Mouse (Mus musculus) heart, postnatal 4 days (tissue): ENCODE results near the gene Fars2. TPM values are rescaled to one million over a fixed set of nuclear protein-coding genes. Genes with fewer than 3 reads are reported as not detected.

Experiments
- DNase-seq: peaks from one replicate; pipeline ENCODE4 v3.0.0; 2021
- total RNA-seq, 2 experiments: library from RNA; stranded (reverse); gene quantifications; 2 replicates each; pipeline ENCODE4 v1.2.3; 2021

Gene Fars2
- total RNA-seq, 2 experiments from 2014 or later: 68.5 to 71.0 TPM

DNA sequence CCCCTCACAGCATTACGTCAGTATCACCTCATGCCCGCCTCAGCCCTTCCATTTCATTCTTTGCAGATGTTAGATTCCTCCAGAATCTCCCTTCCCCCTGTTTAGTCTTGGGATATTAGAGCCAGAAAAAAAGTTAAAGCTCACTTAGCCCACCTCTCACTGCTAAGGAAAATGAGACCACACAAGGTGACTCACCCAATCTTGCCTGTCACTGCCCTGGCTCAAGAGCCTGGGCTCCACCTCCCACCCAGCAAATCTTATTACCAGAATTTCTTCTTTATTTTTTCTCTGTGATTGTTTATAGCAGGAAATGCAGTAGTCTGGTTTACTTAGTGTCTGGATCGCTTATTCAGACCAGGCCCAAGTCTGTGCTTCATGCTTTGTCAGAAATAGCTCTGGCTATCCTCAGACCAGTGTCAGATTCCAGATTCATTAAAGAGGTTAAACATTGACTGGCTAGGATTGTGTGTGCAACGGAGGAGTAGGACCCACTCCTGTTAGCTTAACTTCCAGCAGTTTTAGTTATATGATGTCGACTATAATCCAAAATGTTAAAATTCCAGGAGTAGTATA, 412.3 kb downstream of the Fars2 start:
- DNase-seq: no peak

DNA sequence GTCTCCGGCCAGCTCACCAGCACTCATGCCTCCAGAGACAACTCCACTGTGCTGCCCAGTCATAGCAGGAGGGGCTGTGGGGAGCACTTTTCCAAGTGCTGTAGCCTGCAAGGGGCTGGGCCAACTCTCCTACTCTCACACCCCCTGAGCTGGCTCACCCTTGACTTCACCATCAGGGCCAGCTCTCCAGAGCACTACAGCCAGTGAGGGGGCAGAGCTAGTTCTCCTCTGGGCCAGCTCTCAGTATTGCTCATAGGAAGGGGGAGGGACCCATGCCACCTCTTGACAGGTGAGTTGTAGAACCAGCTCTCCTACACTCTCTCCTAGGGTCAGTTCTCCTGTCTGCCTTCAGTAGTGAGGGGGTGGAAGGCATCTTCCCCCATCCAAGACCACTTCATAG, 413.6 kb downstream of the Fars2 start:
- no peak for DNase-seq

DNA sequence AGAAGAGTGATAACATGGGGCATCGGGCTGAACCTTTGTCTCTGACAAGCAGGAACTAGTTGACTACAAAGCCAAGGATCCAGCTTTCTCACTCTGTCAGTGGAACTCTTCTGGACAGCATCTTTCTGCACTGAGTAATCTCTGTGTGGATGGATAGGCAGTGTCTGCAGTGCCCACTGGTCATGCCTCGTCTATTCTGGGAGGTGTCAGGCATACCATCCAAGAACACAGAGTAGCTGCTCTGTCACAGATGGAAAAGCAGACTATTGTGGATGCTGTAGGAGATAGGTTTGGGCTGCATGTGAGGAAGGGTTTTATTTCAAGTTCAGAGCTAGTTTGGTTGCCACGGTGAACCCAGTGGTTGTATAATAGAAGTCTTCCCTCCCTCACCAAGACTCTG, 414.7 kb downstream of the Fars2 start:
- DNase-seq: no peak

DNA sequence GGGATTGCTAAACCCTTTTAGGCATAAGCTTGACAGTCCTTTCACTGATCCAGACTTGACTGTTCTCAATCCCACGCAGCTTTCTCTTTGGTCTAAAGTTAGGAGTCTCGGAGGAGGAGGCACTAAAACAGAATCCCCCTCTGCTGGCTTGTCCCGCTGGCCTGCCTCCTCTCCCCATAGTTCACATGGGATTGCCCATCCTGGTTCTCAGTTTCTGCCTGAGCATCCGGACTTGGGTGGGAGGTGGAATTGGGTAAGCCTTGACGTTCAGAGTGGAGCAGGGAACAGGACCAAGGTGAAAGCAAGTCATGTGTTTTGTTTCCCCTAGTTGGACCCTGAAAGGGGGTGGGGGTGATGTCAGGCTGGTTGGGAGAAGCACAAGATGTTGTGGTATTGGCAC, 415.9 kb downstream of the Fars2 start:
- no peak for DNase-seq

DNA sequence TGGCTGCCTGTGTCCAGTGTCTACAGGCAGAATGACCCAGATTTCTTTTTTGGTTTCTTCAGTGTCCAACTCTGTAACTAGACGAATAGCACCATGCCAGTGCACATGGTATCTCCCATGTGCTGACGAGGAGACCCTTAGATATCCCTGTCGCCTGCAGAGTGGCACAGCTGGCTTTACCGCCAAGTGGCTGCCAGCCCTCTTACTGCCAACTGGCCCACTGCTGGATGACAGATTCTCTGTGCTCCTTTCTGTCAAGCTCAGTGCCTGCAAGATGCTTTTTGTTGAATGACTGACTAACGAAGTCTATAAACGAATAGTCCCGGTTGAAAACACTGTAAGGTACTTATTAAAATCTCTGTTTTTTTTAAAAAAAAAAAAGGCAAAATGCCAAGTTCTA, 416.3 kb downstream of the Fars2 start:
- DNase-seq: no peak

DNA sequence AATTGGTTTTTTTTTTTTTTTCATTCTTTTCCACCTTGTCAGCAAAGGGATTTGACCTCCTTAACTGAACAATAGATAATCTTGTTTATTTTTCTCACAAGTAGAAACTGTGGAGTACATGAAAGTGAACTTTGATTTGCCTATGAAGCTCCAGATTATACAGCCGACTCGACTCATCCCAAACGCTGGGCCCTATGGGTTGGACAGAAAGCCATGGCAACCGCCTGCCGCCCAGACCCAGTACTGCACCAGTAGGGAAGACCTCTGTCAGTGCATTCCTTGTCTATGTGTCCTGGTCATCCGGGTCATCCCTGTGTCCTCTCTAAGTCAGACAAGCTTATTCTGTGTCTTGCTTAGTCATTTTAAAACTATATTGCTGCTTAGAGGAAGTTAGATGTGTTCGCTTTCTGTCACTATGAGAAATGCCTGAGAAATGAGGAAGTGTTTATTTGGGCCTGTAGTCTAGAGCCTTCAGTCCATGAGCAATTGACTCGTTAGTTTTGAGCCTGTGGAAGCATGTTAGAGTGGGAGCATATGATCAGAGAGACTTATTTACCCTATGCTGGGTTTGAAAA, 416.8 kb downstream of the Fars2 start:
- no peak for DNase-seq

DNA sequence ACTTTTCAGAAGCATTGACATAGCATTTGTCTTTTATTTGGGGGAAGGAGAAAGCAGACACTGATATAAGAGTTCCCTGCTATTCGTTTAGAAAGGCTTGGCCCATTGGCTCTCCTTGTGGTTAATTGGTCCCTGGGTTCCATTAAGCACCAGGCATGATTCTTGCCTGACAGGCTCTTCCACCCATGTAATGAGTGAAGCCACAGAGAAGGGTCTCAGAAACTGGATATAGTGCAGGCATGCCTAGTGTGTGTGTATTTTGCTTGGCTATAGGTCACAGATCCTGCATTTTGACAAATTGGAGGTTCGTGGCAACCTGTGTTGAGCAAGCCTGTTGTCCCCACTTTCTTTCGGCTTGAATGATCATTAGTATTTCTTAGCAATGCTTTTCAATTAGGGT, 420.4 kb downstream of the Fars2 start:
- DNase-seq: no peak

DNA sequence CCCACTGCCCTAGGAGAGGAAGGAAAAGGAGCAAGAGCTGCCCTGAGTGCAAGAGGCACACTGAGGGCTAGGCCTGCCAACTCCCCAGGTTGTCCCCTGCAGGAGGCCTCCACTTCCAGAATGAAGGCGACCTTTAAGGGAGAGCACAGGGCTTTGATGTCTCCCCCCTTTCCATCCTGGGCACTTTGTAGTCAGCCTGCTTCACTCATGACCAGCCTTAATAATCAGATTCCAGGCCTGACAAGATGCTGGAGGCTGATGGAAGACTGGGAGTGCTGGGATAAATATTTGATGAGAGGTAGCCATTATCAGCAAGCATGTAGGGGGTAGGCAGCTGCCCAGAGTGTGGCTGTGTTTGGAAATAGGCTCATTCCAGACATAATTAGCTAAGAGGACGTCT, 421.2 kb downstream of the Fars2 start:
- DNase-seq: no peak

DNA sequence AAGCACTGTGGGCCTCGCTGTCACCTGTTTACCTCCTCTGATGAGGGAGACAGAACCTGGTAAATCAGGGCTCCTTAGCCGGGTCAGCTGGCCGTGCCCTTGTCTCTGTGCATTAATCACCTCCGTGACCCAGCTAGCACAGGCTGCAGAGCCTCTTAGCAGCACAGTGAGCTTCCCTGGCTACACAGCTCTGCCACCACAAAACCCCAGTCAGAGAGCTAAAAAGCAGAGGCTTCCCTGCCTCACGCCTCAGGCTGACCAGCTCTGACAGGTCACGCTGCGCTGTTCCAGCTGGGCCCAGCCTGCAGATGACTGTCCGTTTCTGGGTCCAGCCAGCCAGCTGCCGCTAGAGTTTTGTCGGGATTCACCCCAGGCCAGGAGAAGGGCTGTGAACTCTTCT, 423.0 kb downstream of the Fars2 start:
- peak; percentile 52 for DNase-seq

DNA sequence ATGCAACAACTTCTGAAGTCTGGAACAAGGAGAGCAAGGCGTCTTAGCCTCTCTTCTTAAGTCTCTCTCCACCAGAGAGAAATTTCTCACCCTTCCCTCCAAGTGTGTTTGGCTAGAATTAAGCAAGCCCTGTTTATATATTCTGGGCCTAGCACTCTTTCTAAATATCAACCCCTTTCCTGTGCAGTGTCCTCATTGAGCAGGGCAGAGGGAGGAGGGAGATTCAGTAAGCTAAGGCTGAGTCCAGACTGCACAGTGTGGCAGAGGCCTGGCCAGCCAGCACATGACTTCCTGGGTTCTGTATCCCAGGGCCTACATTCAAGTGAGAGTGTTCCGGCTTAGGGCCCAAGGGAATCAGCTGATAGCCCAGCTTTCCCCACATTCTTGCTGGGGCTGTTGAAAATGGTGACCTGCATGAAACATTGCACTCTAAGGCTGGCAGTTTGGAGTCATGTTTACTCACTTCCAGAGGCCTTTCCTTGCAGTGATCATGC, 424.1 kb downstream of the Fars2 start:
- no peak for DNase-seq

DNA sequence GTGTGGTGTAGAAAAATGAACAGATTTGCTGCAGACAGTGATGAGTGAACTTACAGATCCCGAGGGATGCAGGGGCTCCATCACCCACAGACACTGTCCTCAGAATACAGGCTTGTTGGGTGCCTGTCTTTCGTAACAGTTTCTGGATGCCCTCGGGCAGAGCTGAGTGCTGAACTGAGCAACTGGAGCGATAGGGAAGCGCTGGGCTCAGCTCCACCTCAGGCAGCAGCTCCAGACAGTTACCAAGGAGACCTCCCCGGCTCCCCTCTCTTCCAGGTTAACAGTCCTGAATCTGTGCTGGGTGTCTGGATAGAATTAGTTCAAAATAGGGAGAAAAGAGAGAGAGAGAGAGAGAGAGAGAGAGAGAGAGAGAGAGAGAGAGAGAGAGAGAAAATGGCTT, 433.5 kb downstream of the Fars2 start:
- DNase-seq: no peak

DNA sequence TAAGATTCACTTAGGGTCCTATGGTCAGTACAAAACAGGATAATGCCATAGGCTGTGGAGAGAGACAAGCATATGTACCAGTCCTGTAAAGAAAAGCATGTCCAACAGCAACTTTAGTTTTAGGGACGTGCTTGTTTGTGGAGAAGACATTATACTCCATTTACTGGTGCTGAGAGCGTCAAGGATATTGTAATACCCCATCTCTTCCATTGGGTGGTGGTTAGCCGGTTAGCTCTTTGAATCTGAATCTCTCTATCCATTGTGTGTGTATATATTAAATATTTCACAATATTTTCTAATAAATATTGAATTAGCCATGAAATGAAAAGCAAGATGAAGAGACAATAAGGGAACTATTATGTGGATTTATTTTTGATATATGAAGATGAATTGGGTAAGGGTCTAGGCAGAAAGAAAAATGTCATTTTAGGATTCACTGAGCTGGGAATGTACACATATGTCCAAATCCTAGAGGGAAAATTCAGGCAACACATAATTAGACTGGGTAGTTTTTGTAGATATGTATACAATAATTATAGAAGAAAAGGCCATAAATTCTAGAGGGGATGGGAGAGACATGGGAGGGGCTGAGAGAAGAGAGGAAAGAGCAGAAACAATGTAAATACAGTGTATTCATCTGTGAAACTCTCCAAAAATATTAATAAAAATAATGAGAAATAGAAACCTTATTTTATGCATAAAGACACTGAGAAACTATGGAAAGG, 435.5 kb downstream of the Fars2 start:
- no peak for DNase-seq

DNA sequence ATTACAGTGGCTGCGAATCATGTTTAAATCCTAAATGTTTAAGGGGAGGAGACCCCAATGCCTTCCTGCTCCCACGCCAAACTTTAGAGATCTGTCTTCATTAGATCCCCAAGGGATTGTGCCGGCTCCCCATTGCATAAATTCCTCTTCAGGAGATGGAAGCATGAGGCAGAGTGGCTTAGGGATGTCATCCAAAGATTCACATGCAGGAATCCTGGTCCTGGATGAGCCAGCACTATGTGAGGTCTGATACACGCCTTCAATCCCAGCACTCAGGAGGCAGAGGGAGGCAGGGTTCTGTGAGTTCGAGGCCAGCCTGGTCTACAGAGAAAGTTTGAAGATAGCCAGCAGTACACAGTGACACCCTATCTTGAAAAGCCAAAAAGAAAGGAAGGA, 436.0 kb downstream of the Fars2 start:
- no peak for DNase-seq

DNA sequence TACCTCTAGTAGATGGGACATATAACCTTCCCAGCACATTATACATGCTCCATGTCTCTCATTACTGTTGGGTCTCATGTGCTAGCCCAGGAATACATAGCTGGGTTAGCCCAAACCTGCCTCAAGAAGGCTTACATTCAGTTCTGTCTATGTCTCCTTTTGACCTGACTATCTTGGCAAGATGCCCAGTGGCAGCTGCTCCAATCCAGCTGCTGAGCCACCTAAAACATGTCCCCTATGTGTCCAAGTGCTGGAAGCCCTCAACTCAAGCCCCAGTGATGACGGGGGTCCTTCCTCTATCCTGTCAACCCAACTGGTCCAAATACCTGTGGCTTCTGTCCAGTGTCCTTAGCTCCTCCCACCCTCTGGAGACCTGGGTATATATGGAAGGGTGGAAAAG, 437.5 kb downstream of the Fars2 start:
- DNase-seq: peak; percentile 19

DNA sequence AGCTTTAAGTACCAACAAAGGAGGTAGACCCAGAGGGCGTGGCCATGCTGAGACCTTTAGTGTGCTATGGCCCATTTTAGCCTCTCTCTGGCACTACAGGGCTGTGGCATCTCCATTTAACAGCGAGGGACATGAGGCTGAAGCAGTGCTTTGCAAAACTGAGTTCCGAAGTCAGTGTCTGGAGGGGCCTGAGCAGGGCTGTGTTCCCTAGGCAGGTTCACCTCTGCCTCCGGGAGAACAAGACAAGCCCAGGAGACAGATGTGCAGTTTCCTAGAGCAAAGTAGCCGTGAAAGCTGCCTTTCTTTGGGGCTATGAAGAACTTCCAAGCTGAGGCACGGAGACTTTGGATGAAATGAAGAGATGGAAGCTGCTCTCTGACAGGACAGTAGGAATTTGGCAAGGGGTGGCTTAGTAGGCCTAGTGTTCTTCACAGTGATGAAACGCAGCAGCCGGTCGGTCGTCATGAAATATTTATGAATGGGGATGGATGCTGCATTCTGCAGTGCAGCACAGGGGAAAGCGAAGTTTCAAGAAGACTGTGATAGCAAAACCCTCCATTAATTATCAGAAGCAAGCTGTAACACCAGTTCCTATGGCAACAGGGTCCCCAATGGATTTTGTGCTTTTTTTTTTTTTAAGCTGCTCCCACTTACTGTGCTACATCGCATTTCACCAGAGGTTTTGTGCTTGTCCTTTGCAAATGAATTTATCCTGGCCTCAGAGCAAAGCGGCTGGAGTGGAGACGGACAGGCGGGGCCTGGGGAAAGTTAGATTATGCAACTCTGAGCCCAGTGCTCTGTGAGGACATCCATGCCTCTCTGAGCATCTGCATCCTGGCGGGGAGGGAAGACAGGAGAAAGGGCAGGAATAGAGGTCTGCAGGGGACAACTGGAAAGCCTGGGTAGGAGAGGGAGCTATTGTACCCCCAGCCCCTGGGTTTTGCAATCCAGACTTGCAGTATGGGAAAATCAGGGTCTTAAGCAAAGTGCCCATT, 445.5 kb downstream of the Fars2 start:
- no peak for DNase-seq

DNA sequence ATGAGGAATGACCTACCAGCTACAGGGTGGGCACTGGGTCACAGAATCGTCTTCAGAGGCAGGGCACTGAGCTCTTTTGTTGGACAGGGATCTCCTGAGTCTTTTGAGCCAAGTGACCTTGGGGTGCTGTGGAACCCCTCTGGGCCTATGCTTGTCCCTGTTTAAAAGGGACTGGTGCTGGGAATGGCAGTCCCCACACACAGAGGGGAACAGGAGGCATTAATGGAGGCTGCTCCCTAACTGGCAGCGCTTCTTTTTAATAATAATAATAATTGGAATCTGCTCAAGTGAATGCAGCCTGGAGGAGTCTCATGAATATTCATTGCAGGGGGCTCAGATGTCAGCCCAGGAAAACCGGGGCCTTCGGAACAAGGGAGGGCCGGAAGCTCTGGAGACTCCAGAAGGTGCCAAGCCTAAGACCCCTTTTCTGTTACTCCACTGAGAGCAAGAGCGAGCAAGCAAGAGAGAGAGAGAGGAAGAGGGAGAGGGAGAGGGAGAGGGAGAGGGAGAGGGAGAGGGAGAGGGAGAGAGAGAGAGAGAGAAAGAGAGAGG, 447.6 kb downstream of the Fars2 start:
- DNase-seq: no peak

DNA sequence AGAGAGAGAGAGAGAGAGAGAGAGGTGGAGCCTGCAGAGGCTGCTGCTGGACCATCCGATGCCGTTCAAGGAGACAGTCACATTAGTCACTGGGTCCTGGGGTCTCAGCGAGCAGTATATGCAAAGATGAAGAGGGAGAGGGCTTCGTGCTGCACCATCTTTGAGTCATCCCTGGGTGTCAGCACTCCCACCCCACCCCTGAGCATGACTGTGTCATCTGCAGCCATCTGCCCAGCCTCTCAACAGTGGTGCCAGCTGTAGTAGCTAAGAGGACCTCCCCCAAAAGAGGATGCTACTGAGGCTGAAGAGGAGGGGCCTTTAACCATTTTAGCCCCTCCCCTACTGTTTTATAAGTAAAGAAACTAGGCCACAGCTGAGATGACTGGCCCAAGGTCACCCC, 459.6 kb downstream of the Fars2 start:
- no peak for DNase-seq

DNA sequence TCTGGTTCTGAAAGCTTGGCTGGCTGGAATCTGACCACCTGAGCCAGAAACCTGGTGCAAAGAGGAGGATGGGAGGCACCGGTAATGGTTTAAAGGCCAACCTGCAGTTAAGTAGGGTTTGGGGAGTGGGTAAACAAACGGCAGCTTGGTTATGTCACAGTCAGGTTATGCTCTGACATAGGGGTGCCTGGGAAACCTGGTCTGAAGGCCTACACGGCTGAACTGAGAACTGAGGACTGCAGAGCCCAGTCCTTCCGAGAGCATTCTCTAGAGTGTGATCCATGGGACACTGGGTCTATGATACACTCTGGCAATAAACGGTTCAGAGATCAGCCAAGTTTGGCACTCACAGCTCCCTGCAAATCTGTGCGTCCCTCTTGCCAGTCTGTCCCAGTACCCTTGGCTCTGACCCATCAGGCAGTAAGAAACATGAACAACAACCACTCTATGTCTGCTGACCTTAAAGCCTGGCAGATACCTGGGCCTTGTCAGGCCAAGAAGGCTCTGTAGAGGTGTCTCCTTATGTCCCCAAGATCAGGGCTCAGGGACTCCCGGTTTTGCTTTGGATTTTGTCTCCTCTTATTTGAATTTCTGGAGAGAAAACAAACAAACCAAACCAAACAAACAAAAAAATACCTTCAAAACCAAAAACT, 460.8 kb downstream of the Fars2 start:
- peak; percentile 9 for DNase-seq

DNA sequence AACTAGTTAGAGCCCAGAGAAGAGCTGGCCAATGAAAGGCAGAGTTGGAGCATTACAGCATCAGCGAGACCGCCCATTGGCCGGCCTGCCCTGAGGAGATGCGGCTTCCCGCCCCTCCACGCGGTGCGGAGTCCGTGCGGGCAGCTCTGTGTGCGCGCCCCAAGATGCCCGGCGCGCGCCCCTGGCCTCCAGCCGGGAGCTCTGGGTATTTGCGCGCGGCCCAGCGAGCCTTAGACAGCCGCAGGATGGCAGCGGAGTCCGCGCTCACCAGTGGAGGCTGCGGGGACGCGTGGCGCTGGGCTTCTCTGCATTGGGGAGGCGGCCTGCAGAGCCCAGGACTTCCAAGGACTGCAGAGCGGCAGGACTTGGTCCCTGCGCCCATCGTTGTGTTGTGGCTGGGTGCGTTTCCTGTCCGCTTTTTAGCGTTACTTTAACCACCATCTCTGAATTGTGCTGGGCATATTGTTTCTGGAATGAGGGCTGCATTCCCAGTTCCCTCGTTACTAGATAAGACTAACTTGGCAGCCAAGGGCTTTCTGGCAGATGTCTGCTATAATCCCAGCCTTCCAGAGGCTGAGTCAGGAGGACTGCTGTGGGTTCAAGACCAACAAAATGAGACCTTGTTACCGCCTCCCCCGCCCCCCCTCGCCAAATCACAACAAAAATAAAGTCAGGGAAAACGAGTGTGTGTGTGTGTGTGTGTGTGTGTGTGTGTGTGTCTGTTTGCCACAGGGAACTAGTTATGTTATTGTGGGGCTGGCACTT, 461.5 kb downstream of the Fars2 start:
- peak; percentile 62 for DNase-seq

DNA sequence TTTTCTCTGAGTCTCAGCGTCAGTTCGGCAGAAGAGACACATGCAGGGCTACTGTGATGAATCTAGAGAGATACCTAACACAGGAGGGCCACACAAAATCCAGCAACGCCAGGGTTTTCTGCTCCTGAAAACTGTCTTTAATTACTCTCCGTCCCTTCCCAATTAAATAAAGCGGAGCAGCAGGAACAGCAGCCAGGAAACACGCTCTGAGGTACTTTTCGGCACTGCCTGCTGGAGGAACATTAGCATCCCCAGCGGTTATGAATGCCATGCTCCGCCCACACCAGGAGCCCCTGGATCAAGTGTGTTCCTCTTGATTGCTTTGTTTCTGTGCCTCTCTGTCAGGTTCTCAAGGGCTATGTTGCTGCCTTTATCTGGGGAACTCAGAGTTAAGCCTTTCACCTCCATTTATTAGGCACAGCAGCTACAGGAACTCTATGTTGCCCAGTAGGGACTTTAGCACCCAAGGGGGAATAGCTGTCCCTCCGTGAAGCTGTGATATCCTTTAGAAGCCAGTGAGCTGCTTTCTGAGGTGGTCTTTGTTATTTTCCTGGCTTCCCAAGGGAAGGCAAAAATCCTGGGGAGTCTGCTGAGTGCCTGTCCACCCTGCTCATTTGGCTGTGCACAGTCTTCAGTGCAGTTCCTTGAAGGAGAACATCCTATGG, 465.3 kb downstream of the Fars2 start:
- DNase-seq: no peak
